Mouse (Mus musculus) kidney, postnatal 0 days (tissue): ENCODE data around the gene Nfia. TPM values are rescaled to one million over a fixed set of nuclear protein-coding genes. Genes with fewer than 3 reads are reported as not detected.

Experiments
- ATAC-seq: fragments of 200-750 bp; cut with Nextera tagmentation; replicated peaks from 2 replicates; pipeline ENCODE4 v1.8.0; 2017; ENCODE audit warnings: low read depth, moderate number of reproducible peaks, moderate TSS enrichment, moderate library complexity; ENCODE audit not compliant: low FRiP score
- DNase-seq: peaks from one replicate; pipeline ENCODE4 v3.0.0-alpha.2; 2016; ENCODE audit warnings: low spot score
- H3K27ac ChIP-seq: fragments of 300-500 bp; sonication (generic); 2 replicates; pipeline ENCODE4 v1.5.1; 2014; ENCODE audit warnings: mild to moderate bottlenecking
- H3K27me3 ChIP-seq: fragments of 300-500 bp; sonication (generic); 2 replicates; pipeline ENCODE4 v1.6.1; 2014; ENCODE audit warnings: low read length, mixed read lengths; ENCODE audit not compliant: insufficient read depth
- H3K36me3 ChIP-seq: fragments of 300-500 bp; sonication (generic); 2 replicates; pipeline ENCODE4 v1.6.1; 2014; ENCODE audit warnings: low read length, mixed read lengths; ENCODE audit not compliant: insufficient read depth
- H3K4me1 ChIP-seq: fragments of 300-500 bp; sonication (generic); replicated peaks from 2 replicates; pipeline ENCODE4 v1.6.1; 2014; ENCODE audit warnings: antibody characterized with exemption, low read length, mixed read lengths; ENCODE audit not compliant: insufficient read depth
- H3K4me2 ChIP-seq: fragments of 300-500 bp; sonication (generic); 2 replicates; pipeline ENCODE4 v1.6.1; 2014; ENCODE audit warnings: mild to moderate bottlenecking, low read length, moderate library complexity, mixed read lengths
- H3K4me3 ChIP-seq: fragments of 300-500 bp; sonication (generic); replicated peaks from 2 replicates; pipeline ENCODE4 v1.5.1; 2014; ENCODE audit warnings: low read depth, low read length
- H3K9ac ChIP-seq: fragments of 300-500 bp; sonication (generic); 2 replicates; pipeline ENCODE4 v1.6.1; 2014; ENCODE audit warnings: low read depth, low read length
- H3K9me3 ChIP-seq: fragments of 300-500 bp; sonication (generic); replicated peaks from 2 replicates; pipeline ENCODE4 v1.6.1; 2016; ENCODE audit warnings: low read length, inconsistent platforms, mixed read lengths
- CTCF ChIP-seq: IDR thresholded peaks from 2 replicates; pipeline ENCODE4 v1.5.1; 2016; ENCODE audit warnings: antibody characterized with exemption, low read depth, mild to moderate bottlenecking, moderate library complexity
- WGBS: fragments of 180-500 bp; shearing (Covaris S2); extraction: QIAGEN DNeasy Blood & Tissue Kit; methylation state at CpG from one replicate; pipeline ENCODE4 v1.1.7; 2014; 5-methylcytosine and 5-hydroxymethylcytosine counted together
- polyA plus RNA-seq: library from polyadenylated mRNA; unstranded; fragments of >200 nt; fragmentation: Nextera tagmentation; extraction: Ambion mirVana; gene quantifications from 2 replicates; pipeline ENCODE4 v1.2.1, GENCODE M21; 2015

Gene Nfia
- polyA plus RNA-seq, 1 experiment from 2014 or later = 25.9 TPM

GRCm38 (mm10) chr4:97776388-97777080, 4.0 kb downstream of the Nfia start:
- Histone ChIP-seq H3K9ac (peak overlapping the region; percentile 94), H3K9me3 (no peaks in the 10 kb centered on the region), H3K4me2 (peak overlapping the region; percentile 89), H3K4me3 (peak overlapping the region; percentile 95), H3K27me3 (no peaks in the 10 kb centered on the region; the same call in 1 of the 2 replicates), H3K27ac (peak overlapping the region; percentile 93), H3K4me1 (no peaks in the 10 kb centered on the region; the same call in 1 of the 2 replicates), H3K36me3 (no peaks in the 10 kb centered on the region)
- DNase-seq (peak; percentile 54), ATAC-seq (no peak)
- TF ChIP-seq CTCF = no peak
- WGBS = 1% methylated on average over 10 of the region's 10 CpGs

- peak; percentile 26 for ATAC-seq
- TF ChIP-seq CTCF = no peak
- peak overlapping the region; percentile 94 for H3K9ac ChIP-seq
- no peak for DNase-seq
- H3K4me2 ChIP-seq = peak overlapping the region; percentile 89
- H3K4me1 ChIP-seq = no peaks in the 10 kb centered on the region; the same call in 1 of the 2 replicates
- no peaks in the 10 kb centered on the region for H3K36me3 ChIP-seq
- H3K27ac ChIP-seq = peak overlapping the region; percentile 93
- H3K27me3 ChIP-seq = no peaks in the 10 kb centered on the region; the same call in 1 of the 2 replicates
- H3K9me3 ChIP-seq = no peaks in the 10 kb centered on the region
- 0% methylated on average over 56 of the region's 77 CpGs for WGBS
- H3K4me3 ChIP-seq = peak overlapping the region; percentile 95
These were observed 4.7 kb downstream of the Nfia start for GRCm38 (mm10) chr4:97777081-97777705.

- Histone ChIP-seq H3K4me1 (no peaks in the 10 kb centered on the region; the same call in 1 of the 2 replicates), H3K27me3 (no peaks in the 10 kb centered on the region; the same call in 1 of the 2 replicates), H3K9me3 (no peaks in the 10 kb centered on the region), H3K36me3 (no peaks in the 10 kb centered on the region), H3K4me3 (peak within 1 kb of the TSS; percentile 95), H3K4me2 (peak within 1 kb of the TSS; percentile 89), H3K27ac (peak within 1 kb of the TSS; percentile 93), H3K9ac (peak within 1 kb of the TSS; percentile 94)
- DNase-seq = peak; percentile 84
- peak; percentile 71 for ATAC-seq
- no peak for TF ChIP-seq CTCF
- WGBS = 0% methylated on average over 31 of the region's 37 CpGs
These were observed 5.2 kb downstream of the Nfia start, which contains the start of gene E130114P18Rik for GRCm38 (mm10) chr4:97777706-97778176. Gene E130114P18Rik, minus strand, starts transcription at chr4:97778078.

GRCm38 (mm10) chr4:97778211-97779002, 5.9 kb downstream of the Nfia start:
- DNase-seq (no peak), ATAC-seq (0 out of 2 replicates have a peak, but pooled peaks have one; percentile 8)
- no peaks in the 10 kb centered on the region; the same call in 1 of the 2 replicates for H3K4me1 ChIP-seq
- peak overlapping the region; percentile 89 for H3K4me2 ChIP-seq
- WGBS = under 1% methylated on average over 88 of the region's 94 CpGs
- H3K27me3 ChIP-seq = no peaks in the 10 kb centered on the region; the same call in 1 of the 2 replicates
- TF ChIP-seq CTCF = no peak
- 0 out of 2 replicates have a peak, but pooled peaks cover 1% of the 10 kb centered on the region for H3K36me3 ChIP-seq
- peak overlapping the region; percentile 95 for H3K4me3 ChIP-seq
- peak overlapping the region; percentile 94 for H3K9ac ChIP-seq
- H3K9me3 ChIP-seq = no peaks in the 10 kb centered on the region
- H3K27ac ChIP-seq = peak overlapping the region; percentile 93

GRCm38 (mm10) chr4:97779003-97779930, 6.7 kb downstream of the Nfia start:
- peak overlapping the region; percentile 93 for H3K27ac ChIP-seq
- ATAC-seq (no peak), DNase-seq (peak; percentile 67)
- H3K27me3 ChIP-seq = no peaks in the 10 kb centered on the region; the same call in 1 of the 2 replicates
- H3K9me3 ChIP-seq = no peaks in the 10 kb centered on the region
- peak overlapping the region; percentile 94 for H3K9ac ChIP-seq
- H3K4me1 ChIP-seq = no peaks in the 10 kb centered on the region; the same call in 1 of the 2 replicates
- 0 out of 2 replicates have a peak, but pooled peaks cover 3% of the 10 kb centered on the region for H3K36me3 ChIP-seq
- peak overlapping the region; percentile 95 for H3K4me3 ChIP-seq
- peak overlapping the region; percentile 89 for H3K4me2 ChIP-seq
- no peak for TF ChIP-seq CTCF
- WGBS = 17% methylated on average over 18 of the region's 18 CpGs
